Mouse (Mus musculus) retina, postnatal 1 day (tissue): ENCODE results near the gene Cyb5d1.

ENCODE experiments used
- DNase-seq: peaks from one replicate; pipeline ENCODE4 v3.0.0-alpha.2; 2012

Gene Cyb5d1

GRCm38 (mm10) chr11:69415668-69416451 is 20.4 kb upstream of the Cyb5d1 start:
- peak; percentile 90 for DNase-seq

DNA sequence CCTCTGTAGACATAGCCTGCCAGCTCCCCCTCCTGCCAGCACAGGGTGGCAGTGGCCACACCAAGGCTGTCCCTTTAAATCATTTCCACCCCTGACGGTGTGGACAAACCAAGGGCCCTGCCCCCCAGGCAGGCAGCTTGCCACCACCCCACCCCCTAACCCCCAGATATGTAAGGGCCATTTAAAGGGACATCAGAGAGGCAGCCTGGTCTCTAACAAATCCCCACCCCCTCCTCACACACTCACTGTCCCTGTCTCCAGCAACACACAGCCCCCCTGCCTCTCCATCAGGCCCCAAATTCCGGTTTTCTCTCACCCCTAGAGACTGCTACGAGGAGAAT is 19.9 kb upstream of the Cyb5d1 start:
- DNase-seq, result peak; percentile 91

DNA sequence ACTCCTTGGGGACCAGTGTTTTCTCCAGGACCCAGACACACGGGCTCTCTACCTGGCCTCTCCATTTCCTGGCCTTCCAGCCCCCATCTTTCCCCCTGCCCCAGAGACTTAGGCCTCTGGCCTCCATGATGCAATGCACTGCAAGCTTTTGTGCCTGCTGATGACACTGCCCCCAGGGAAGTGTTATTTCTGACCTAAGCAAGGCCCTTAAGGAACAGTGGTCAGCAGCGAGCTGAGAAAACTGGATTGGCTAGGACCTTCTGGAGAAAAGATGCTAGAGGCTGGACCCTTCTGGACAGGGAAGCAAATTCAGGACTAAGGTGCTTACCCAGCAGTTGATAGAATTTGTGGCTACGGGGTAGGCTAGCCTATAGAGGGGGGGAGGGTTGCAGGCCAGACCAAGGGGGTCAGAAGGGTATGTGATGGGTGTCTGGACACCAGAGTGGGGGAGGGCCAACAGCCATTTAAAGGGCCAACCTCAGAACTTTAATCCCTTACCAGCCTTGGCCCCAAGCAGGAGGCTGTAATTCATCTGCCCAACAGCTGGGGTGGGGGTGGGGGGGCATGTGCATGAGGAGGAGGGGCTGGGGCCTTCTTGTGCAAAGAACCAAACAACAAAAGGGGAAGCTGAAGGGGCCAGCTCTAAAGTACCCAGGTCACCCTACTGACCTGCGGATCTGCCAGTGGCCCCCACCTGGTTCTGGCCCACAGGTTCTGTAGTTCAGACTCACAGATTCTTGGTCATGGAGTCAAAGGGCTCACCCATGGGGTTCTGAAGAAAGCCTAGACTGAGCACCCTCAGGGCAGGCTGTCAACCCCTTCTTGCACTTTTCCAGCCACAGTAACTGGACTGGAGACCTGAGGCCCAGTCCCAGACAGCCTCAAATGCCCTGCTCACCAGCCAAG is 19.2 kb upstream of the Cyb5d1 start:
- peak; percentile 70 for DNase-seq

GRCm38 (mm10) chr11:69413221-69414181 is 18.1 kb upstream of the Cyb5d1 start, which contains the start of gene Kdm6b:
TSS of gene Kdm6b (minus strand) at chr11:69413675.
- peak; percentile 82 for DNase-seq

DNA sequence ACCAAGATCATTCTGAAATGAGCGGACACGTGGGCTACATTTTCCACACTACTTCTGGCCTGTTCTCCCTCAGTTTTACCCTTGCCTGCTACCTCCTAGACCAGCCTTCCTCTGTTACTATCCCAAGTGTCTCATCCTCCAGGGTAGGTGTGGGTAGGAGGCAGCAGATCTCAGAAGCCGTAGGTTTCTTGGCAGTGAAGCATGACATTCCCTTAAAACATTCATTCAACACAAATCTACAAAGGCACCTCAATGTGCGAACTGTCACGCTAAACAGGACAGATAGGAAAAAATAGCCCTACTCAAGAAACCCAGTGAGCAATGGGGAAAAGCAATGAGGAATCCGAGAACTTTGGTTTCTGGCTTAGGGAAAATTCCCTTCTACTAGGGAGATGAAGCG is 17.1 kb upstream of the Cyb5d1 start:
- DNase-seq, result no peak

- DNase-seq, result peak; percentile 70
These were observed 16.2 kb upstream of the Cyb5d1 start for GRCm38 (mm10) chr11:69411538-69412203.

- peak; percentile 98 for DNase-seq
These were observed 15.7 kb upstream of the Cyb5d1 start for GRCm38 (mm10) chr11:69411073-69411535.

DNA sequence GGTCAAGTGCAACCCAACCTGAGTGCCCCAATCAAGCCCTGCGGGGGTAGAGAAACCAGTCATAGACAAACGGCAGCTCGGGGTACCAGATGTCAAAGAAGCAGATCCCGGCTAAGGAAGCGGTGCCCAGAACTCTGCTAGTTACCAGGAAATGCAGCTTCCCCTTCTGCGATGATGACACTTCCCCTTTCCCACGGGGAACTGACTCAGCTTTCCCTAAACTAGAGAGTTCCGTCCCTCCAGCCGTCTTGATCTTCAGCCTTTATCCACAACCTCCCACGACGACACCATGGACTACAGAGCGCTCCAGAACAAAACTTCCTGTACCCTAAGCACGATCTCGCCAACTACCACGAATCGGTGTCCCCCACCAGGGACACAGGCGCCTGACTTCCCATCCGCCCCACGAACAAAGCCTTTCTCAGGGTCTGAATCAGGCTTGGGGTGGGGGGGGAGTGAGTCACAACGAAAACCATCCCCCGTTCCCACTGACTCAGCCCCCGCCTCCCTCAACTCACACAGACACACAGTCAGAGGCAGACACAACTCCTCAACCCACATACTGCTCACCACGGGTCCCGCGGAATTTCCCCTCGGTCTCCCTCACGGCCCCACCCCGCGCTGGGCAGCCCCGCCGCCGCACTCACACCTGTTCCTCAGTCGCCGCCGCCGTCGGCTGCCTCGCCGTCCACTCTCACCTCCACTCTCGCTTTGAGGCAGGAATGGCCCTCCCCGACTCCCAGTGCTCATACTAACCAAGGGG is 15.1 kb upstream of the Cyb5d1 start:
- DNase-seq, result peak; percentile 37

GRCm38 (mm10) chr11:69410045-69410309 is 14.5 kb upstream of the Cyb5d1 start:
- no peak for DNase-seq

- peak; percentile 86 for DNase-seq
These were observed 14.1 kb upstream of the Cyb5d1 start for GRCm38 (mm10) chr11:69409378-69410044.

GRCm38 (mm10) chr11:69408541-69409377 is 13.3 kb upstream of the Cyb5d1 start:
- DNase-seq, result peak; percentile 98

GRCm38 (mm10) chr11:69407724-69408004 is 12.2 kb upstream of the Cyb5d1 start:
- no peak for DNase-seq

DNA sequence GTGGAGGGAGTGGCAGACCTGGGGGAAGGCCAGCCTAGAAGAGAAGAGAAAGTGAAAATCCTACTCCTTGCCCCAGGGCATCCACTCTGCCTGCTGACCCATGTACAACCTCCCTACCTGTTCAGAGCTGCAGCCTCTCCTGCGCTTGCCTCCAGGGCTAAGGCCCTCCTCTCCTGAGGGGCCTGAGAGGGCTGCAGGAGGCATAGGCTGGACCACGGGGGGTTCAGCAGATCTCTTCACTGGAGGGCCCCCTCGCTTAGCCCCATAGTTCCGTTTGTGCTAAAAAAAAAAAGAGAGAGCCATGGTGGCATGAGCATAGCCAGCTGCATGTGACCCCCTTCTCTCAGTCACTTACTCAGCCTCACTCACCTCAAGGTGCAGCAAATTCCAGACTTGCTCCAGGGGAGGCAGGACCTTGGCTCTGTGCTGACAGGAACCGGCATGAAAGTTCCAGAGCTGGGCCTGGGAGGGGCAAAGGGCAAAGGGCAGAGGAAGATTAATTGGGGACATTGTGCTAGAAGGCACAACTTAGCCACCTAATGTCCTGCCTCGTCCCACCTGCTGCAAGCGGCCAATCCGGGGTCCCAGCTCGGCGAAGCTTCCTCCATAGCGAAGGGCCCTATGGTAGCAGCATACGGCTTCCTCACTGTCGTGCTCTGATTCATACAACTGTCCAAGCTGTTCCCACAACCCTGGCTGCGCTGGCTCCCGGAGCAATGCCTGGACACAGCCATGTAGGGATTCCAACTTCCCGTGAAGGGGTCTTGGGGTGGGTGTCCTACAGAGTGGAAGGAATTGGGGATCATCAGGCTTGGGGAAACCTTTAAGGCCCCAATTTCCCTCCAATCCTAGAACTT is 11.7 kb upstream of the Cyb5d1 start:
- no peak for DNase-seq

DNA sequence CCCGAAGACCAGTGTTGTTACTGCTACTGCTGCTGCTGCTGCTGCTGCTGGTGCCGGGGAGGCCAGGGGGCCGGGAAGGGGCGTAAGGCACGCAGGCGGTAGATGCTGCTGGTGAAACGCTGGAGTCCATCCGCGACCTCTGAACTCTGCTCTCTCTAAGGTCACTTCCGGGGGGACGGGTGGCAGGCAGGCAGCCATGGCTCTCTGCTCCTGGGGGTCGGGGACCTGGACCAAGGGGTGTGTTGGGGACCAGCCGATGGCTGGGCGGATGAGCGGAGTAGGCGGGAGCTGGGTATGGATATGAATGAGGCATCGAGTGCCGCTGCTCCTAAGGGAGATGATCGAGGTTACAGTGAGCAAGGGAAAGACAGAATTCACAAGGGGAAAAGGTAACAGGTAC is 10.9 kb upstream of the Cyb5d1 start:
- DNase-seq, result no peak

DNA sequence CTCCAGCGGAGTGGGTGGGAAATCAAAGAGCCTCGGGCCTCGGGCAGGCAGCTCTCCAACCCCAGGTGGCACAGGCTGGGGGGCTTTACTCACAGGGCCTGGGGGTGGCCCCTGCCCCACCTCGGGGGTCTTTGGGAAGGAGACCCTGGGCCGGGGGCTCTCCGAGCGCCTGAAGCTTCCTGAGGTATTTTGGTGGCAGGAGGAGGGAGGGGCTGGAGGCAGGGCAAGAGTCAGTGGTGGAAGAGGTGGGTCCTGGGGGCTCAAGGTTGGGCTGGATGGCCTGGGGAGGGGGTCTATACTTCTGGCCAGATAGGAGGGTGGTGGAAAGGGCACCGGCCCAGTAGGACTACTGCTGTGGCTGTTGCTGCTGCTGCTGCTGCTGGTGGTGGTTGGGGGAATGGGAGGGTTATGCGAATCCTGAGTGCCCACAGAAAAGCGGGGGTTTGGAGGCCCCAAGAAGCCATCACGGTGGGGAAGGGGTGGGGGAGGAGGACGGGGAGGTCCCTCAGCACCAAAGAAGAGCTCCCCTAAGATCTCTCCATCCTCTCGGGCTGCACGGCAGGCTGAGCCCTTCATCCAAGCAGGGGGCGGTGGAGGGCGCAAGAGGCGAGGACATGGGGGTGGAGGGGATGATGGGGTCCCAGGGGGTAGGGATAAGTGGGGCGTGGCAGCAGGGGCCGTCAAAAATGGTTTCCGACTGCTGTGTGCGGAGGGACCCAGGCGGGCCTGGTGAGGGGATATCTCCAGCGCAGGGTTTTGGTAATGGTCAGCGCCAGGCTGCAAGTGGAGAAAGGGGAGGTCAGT is 10.2 kb upstream of the Cyb5d1 start:
- no peak for DNase-seq

DNA sequence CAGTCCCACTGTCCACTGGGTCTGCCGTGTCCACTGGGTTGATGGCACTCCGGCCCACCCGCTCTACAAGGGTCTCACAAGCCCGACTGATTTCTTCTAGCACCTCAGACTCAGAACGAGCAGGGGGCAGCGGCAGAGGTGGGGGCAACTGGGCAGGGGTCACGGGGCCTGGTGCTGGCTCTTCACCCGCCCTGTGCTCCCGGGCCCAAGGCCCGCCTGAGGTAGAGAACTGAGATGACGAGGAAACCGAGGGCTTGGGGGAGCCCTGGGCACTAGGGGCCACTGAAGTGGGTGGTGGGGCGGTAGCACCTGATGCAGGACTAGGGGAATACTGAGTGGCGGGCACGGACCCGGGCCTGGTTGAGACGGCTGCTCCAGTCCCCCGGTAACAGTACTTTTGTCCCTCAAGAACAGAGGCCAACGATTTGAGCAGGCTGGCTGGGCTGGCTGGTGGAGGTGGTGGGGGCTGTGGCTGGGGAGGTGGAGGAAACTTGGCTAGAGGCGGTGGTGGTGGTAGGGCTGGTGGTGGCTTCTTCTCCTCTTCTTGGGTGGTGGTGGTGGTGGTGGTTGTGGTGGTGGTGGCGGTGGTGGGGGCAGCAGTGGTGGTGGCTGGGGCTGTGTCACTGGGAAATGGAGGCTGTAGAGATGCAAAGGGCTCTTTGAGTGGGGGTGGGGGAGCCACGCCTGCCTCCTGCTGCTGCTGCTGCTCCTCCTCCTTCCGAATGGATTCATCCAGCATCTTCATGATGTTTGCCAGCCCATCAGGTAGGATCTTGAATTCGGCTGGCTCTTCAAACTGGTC is 9.4 kb upstream of the Cyb5d1 start:
- no peak for DNase-seq
